Mouse (Mus musculus) kidney, postnatal 0 days (tissue): ENCODE results near the gene Uso1. TPM values are rescaled to one million over a fixed set of nuclear protein-coding genes. Genes with fewer than 3 reads are reported as not detected.
A peak's percentile ranks its signal among the peaks of the same experiment; 100 is the strongest.

Experiments
- ATAC-seq: fragments of 200-750 bp; cut with Nextera tagmentation; replicated peaks from 2 replicates; pipeline ENCODE4 v1.8.0; 2017; ENCODE audit warnings: low read depth, moderate number of reproducible peaks, moderate TSS enrichment, moderate library complexity; ENCODE audit not compliant: low FRiP score
- DNase-seq: peaks from one replicate; pipeline ENCODE4 v3.0.0-alpha.2; 2016; ENCODE audit warnings: low spot score
- H3K27ac ChIP-seq: fragments of 300-500 bp; sonication (generic); 2 replicates; pipeline ENCODE4 v1.5.1; 2014; ENCODE audit warnings: mild to moderate bottlenecking
- H3K27me3 ChIP-seq: fragments of 300-500 bp; sonication (generic); 2 replicates; pipeline ENCODE4 v1.6.1; 2014; ENCODE audit warnings: low read length, mixed read lengths; ENCODE audit not compliant: insufficient read depth
- H3K36me3 ChIP-seq: fragments of 300-500 bp; sonication (generic); 2 replicates; pipeline ENCODE4 v1.6.1; 2014; ENCODE audit warnings: low read length, mixed read lengths; ENCODE audit not compliant: insufficient read depth
- H3K4me1 ChIP-seq: fragments of 300-500 bp; sonication (generic); replicated peaks from 2 replicates; pipeline ENCODE4 v1.6.1; 2014; ENCODE audit warnings: antibody characterized with exemption, low read length, mixed read lengths; ENCODE audit not compliant: insufficient read depth
- H3K4me2 ChIP-seq: fragments of 300-500 bp; sonication (generic); 2 replicates; pipeline ENCODE4 v1.6.1; 2014; ENCODE audit warnings: mild to moderate bottlenecking, low read length, moderate library complexity, mixed read lengths
- H3K4me3 ChIP-seq: fragments of 300-500 bp; sonication (generic); replicated peaks from 2 replicates; pipeline ENCODE4 v1.5.1; 2014; ENCODE audit warnings: low read depth, low read length
- H3K9ac ChIP-seq: fragments of 300-500 bp; sonication (generic); 2 replicates; pipeline ENCODE4 v1.6.1; 2014; ENCODE audit warnings: low read depth, low read length
- H3K9me3 ChIP-seq: fragments of 300-500 bp; sonication (generic); replicated peaks from 2 replicates; pipeline ENCODE4 v1.6.1; 2016; ENCODE audit warnings: low read length, inconsistent platforms, mixed read lengths
- CTCF ChIP-seq: IDR thresholded peaks from 2 replicates; pipeline ENCODE4 v1.5.1; 2016; ENCODE audit warnings: antibody characterized with exemption, low read depth, mild to moderate bottlenecking, moderate library complexity
- WGBS: fragments of 180-500 bp; shearing (Covaris S2); extraction: QIAGEN DNeasy Blood & Tissue Kit; methylation state at CpG from one replicate; pipeline ENCODE4 v1.1.7; 2014; 5-methylcytosine and 5-hydroxymethylcytosine counted together
- polyA plus RNA-seq: library from polyadenylated mRNA; unstranded; fragments of >200 nt; fragmentation: Nextera tagmentation; extraction: Ambion mirVana; gene quantifications from 2 replicates; pipeline ENCODE4 v1.2.1, GENCODE M21; 2015

Gene Uso1
- polyA plus RNA-seq, 1 experiment from 2014 or later, result 36.1 TPM

- ATAC-seq, result no peak
- H3K27me3 ChIP-seq, result no peaks in the 10 kb centered on the region
- no peak for DNase-seq
Observed at GRCm38 (mm10) chr5:92101601-92102000, 36.1 kb upstream of the Uso1 start.

GRCm38 (mm10) chr5:92103062-92103461 lies 34.7 kb upstream of the Uso1 start:
- H3K27ac ChIP-seq, result no peak overlapping the region
- ATAC-seq (no peak), DNase-seq (peak; percentile 66)
- WGBS, result 18% methylated on average over 6 of the region's 6 CpGs
- no peak overlapping the region for H3K4me3 ChIP-seq
- H3K9me3 ChIP-seq, result no peaks in the 10 kb centered on the region
- H3K27me3 ChIP-seq, result no peaks in the 10 kb centered on the region
- H3K4me2 ChIP-seq, result no peak overlapping the region
- no peak for TF ChIP-seq CTCF
- no peak overlapping the region for H3K9ac ChIP-seq
- H3K36me3 ChIP-seq, result no peaks in the 10 kb centered on the region
- H3K4me1 ChIP-seq, result no peaks in the 10 kb centered on the region

More at GRCm38 (mm10) chr5:92101601-92102000, 36.1 kb upstream of the Uso1 start:
- H3K9me3 ChIP-seq, result no peaks in the 10 kb centered on the region
- H3K9ac ChIP-seq, result no peak overlapping the region
- no peak overlapping the region for H3K4me3 ChIP-seq
- WGBS, result 88% methylated on average over 8 of the region's 8 CpGs
- H3K4me1 ChIP-seq, result no peaks in the 10 kb centered on the region
- no peak for TF ChIP-seq CTCF
- no peak overlapping the region for H3K27ac ChIP-seq
- no peaks in the 10 kb centered on the region for H3K36me3 ChIP-seq
- H3K4me2 ChIP-seq, result no peak overlapping the region

DNA sequence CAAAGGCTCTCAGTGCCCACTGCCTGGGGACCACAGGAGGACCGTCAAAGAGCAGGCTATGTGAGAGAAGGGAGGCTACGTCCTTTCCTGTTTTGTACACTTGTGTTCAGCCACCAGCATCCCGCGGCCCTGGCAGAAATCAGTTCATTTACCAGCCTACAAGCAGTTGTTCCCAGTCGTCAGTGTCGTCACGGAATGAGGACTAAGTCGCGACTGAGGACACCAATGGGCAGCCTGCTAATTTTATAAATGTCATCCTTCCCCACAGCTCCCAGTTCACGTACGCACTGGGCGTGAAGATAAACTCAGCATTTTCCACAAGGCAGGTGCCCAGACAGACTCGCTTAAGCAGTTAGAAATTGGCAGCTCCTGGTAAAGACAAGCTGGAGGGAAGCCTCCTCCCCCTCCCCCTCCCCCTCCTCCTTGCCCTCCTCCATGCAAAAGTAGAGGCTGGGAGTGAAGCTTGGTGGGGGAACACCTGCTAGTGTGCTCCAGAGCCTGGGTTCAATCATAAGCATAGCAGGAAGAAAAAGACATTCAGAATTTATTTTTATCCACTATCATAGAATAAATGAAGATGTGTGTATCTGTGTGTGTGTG lies 33.8 kb upstream of the Uso1 start:
- H3K9ac ChIP-seq, result no peak overlapping the region
- H3K4me3 ChIP-seq, result no peak overlapping the region
- TF ChIP-seq CTCF, result no peak
- H3K27me3 ChIP-seq, result no peaks in the 10 kb centered on the region
- no peak overlapping the region for H3K4me2 ChIP-seq
- H3K36me3 ChIP-seq, result no peaks in the 10 kb centered on the region
- ATAC-seq, result no peak
- no peaks in the 10 kb centered on the region for H3K9me3 ChIP-seq
- H3K27ac ChIP-seq, result no peak overlapping the region
- H3K4me1 ChIP-seq, result no peaks in the 10 kb centered on the region
- no peak for DNase-seq
- WGBS, result 69% methylated on average over 13 of the region's 13 CpGs

GRCm38 (mm10) chr5:92106327-92107125 lies 31.2 kb upstream of the Uso1 start:
- Histone ChIP-seq H3K27me3 (no peaks in the 10 kb centered on the region), H3K4me3 (no peak overlapping the region), H3K4me2 (no peak overlapping the region), H3K36me3 (no peaks in the 10 kb centered on the region), H3K4me1 (no peaks in the 10 kb centered on the region), H3K27ac (no peak overlapping the region), H3K9me3 (no peaks in the 10 kb centered on the region), H3K9ac (no peak overlapping the region)
- 46% methylated on average over 10 of the region's 10 CpGs for WGBS
- DNase-seq (peak; percentile 19), ATAC-seq (no peak)
- TF ChIP-seq CTCF, result no peak

GRCm38 (mm10) chr5:92107282-92107681 lies 30.5 kb upstream of the Uso1 start:
- no peak overlapping the region for H3K9ac ChIP-seq
- H3K9me3 ChIP-seq, result no peaks in the 10 kb centered on the region
- no peaks in the 10 kb centered on the region for H3K27me3 ChIP-seq
- no peak for ATAC-seq
- no peak overlapping the region for H3K27ac ChIP-seq
- no peak overlapping the region for H3K4me3 ChIP-seq
- H3K4me2 ChIP-seq, result no peak overlapping the region
- TF ChIP-seq CTCF, result no peak
- H3K36me3 ChIP-seq, result no peaks in the 10 kb centered on the region
- 0 out of 2 replicates have a peak, but pooled peaks cover 2% of the 10 kb centered on the region for H3K4me1 ChIP-seq
- no peak for DNase-seq
- WGBS, result 93% methylated on average over 4 of the region's 4 CpGs

- H3K4me3 ChIP-seq, result no peak overlapping the region
- no peak for ATAC-seq
- WGBS, result 93% methylated on average over 5 of the region's 5 CpGs
- H3K36me3 ChIP-seq, result no peaks in the 10 kb centered on the region
- no peak overlapping the region for H3K9ac ChIP-seq
- no peak overlapping the region for H3K27ac ChIP-seq
- no peak for TF ChIP-seq CTCF
- no peaks in the 10 kb centered on the region for H3K9me3 ChIP-seq
- H3K4me1 ChIP-seq, result 0 out of 2 replicates have a peak, but pooled peaks cover 9% of the 10 kb centered on the region
- H3K4me2 ChIP-seq, result no peak overlapping the region
- no peak for DNase-seq
- H3K27me3 ChIP-seq, result no peaks in the 10 kb centered on the region
Observed at GRCm38 (mm10) chr5:92110818-92111355, 26.9 kb upstream of the Uso1 start.
